Mouse (Mus musculus) neural tube, embryonic 10.5 days (tissue): Measurements from ENCODE around the gene Jmjd1c.

Experiments used
- DNase-seq: peaks from one replicate; pipeline ENCODE4 v3.0.0-alpha.2; 2017; ENCODE audit warnings: low spot score; ENCODE audit errors: extremely low spot score

The Jmjd1c gene

DNA sequence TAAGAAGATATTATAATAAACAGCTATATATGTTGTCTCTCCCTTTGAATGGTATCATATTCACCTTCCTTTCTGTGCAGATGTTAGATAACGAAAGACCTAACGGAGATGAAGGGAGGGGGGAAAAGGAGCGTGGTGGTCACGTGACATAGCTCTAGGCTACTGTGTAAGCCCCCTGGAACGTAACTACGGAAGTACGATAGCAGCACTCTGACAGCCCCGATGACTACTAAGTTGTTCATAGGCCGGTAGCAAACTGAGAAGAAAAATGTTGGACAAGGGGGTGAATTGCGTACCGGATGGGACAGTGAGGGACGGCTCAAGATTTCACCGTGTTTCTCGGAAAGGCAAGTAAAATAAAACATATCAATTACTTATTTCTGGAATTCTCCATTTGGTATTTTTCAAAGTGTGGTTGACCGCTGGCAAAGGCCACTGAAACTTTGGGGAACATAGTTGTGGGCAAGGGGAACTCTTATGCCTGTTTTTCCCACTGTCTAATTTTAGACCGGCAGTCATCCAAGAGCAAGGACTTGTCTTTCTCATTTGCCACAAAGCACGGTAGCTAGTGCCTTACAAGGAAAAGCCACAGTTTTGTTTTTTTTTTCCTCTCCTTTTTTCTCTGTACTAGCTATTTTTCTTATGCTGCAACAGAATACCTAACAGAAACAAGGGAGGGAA is 201.4 kb downstream of the Jmjd1c start:
- no peak for DNase-seq

DNA sequence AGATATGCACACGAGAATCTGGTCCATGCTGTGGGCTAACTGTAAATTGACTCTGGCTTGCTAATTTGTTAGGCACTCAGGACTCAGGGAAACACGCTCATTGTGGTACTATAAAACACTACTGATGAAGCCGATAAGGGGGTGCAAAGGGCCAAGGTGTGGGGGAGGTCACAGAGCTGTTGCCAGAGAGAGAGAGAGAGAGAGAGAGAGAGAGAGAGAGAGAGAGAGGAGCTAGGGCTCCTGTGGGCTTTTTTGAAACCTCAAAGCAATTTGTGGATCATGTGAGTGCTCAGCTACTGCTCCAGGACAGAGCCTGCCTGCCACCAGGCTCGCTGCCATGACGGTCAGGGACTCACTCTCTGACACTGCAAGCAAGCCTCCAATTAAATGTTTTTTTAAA is 202.9 kb downstream of the Jmjd1c start:
- no peak for DNase-seq

DNA sequence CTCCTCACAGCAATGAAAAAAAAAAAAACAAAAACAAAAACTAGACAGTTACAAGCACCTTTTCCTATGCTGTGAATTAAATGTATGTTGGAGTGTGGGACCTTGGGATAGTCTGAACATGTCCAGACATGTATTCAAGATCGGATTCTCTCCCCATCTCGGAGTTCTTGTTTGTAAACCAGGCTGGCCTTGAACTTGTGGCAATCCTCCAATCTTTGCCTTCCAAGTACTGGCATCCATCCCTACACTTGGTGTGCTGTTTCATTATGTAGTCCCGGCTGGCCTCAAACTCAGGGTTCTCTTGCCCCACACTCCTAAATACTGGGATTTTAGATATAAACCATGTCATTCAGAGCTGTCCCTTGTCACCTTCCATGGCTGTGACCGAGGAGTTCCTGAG is 203.4 kb downstream of the Jmjd1c start:
- no peak for DNase-seq

DNA sequence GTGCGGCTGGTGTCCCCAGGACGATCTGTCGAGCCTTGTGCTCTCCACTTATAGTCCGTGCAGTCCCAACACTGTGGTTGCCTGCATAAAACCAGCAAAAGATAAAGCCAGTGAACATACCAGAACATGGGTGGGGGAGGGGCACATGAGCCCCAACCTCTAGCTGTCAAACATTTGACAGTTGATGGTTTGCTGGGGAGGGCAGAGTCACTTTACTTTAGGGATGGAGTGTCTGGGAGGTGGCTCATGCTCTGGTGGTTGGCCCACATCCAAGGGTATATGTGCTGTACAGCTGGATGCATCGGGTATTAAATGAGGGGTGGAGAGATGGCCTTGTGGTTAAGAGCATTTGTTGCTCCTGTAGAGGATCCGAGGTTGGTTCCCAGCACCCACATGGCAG is 205.1 kb downstream of the Jmjd1c start:
- no peak for DNase-seq

DNA sequence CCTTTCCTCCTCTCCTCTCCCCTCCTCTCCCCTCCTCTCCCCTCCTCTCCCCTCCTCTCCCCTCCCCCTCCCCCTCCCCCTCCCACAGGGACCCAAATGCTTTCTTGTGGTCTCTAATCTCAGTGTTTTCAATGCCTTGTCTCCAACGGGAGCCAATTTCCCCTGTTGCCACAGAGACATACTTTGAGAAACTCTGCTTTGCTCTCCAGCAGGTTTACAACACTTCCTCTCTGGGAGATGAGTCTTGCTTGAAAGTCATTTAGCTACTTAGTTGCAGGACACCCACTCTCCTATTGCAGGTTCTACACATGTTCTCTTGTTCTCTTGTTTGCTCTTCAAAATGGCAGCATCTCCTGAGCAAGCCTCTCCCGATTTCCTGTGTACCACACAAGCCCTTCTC is 206.4 kb downstream of the Jmjd1c start:
- DNase-seq, result no peak
